ENCODE assay signal across 8 mouse cellular contexts in the genomic region with DNA sequence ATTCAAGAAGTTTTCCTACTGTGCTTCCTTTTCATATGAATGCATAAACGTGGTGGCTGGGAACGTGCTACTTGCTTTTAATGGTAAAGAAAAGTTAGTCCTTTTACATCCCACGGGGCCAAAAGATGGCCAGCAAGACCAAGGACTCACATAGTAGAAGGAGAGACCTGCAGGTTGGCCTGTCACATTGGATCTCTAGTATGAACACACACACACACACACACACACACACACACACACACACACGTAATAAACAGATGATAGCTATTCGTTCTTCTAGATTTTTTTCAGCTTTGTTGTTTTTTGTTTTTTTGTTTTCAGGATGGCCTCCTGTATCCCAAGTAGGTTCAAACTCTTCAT. TPM values are rescaled to one million over a fixed set of nuclear protein-coding genes. Genes with fewer than 3 reads are reported as not detected.
DNase-seq lines count a peak whose midpoint lies in the region; ATAC-seq and TF ChIP-seq lines count a peak whose summit lies in the region.

No protein-coding gene starts in this region.

- no peak overlapping the region; the same call in 1 of the 2 replicates for H3K27ac ChIP-seq in kidney, adult 2 months (ENCODE audit: insufficient read depth, low read depth, low read length)
- H3K27ac ChIP-seq in bone marrow macrophage, adult 2 months (ENCODE audit: insufficient read depth, low read depth, low read length) = peak overlapping the region; percentile 18; the same call in 1 of the 2 replicates
- peak overlapping the region; percentile 88 for H3K27ac ChIP-seq in hindbrain, embryonic 13.5 days
- peak overlapping the region; percentile 79 for H3K27ac ChIP-seq in midbrain, embryonic 13.5 days

- no peaks in the 10 kb centered on the region for H3K27me3 ChIP-seq in kidney, adult 2 months (replicated peaks; ENCODE audit: control insufficient read depth, insufficient read depth, low read length)
- H3K27me3 ChIP-seq in hindbrain, embryonic 13.5 days = no peaks in the 10 kb centered on the region
- no peaks in the 10 kb centered on the region for H3K27me3 ChIP-seq in midbrain, embryonic 13.5 days

- H3K4me2 ChIP-seq in hindbrain, embryonic 13.5 days = peak overlapping the region; percentile 64
- peak overlapping the region; percentile 65 for H3K4me2 ChIP-seq in midbrain, embryonic 13.5 days (replicated peaks)

- WGBS in kidney, adult 2 months = 34% methylated on average over 5 of the region's 5 CpGs
- WGBS in hindbrain, embryonic 13.5 days = 47% methylated on average over 5 of the region's 5 CpGs
- 43% methylated on average over 5 of the region's 5 CpGs for WGBS in midbrain, embryonic 13.5 days

- peaks cover 5% of the 10 kb centered on the region; the same call in 1 of the 2 replicates for H3K4me1 ChIP-seq in kidney, adult 2 months (ENCODE audit: control insufficient read depth, insufficient read depth, low read length)
- H3K4me1 ChIP-seq in bone marrow macrophage, adult 2 months (ENCODE audit: control insufficient read depth, insufficient read depth, low read length) = peaks cover 4% of the 10 kb centered on the region; the same call in 1 of the 2 replicates
- H3K4me1 ChIP-seq in hindbrain, embryonic 13.5 days (replicated peaks) = peaks cover 22% of the 10 kb centered on the region
- H3K4me1 ChIP-seq in midbrain, embryonic 13.5 days (replicated peaks) = peaks cover 24% of the 10 kb centered on the region

- no peak for DNase-seq in kidney, adult 2 months
- DNase-seq in kidney, postnatal 4 days = no peak
- no peak for DNase-seq in left cerebral cortex, adult 11 months (ENCODE audit: low spot score)
- DNase-seq in kidney, postnatal 14 days = no peak

- no peaks in the 10 kb centered on the region for H3K9me3 ChIP-seq in hindbrain, embryonic 13.5 days
- no peaks in the 10 kb centered on the region for H3K9me3 ChIP-seq in midbrain, embryonic 13.5 days

- ATAC-seq in hindbrain, embryonic 13.5 days (ENCODE audit: low FRiP score) = peak; percentile 37; the same call in 1 of the 2 replicates
- ATAC-seq in midbrain, embryonic 13.5 days = peak; percentile 46; the same call in 1 of the 2 replicates
- ATAC-seq in erythroid progenitor cell, adult 5-6 weeks (replicated peaks; ENCODE audit: low FRiP score, poor library complexity, severe bottlenecking) = no peak; the same call in 1 of the 2 replicates

- H3K4me3 ChIP-seq in kidney, adult 2 months (ENCODE audit: insufficient read depth, low read depth, low read length) = peak overlapping the region; percentile 85; the same call in 1 of the 2 replicates
- H3K4me3 ChIP-seq in bone marrow macrophage, adult 2 months (ENCODE audit: insufficient read depth, low read length) = peak overlapping the region; percentile 93
- H3K4me3 ChIP-seq in hindbrain, embryonic 13.5 days = peak overlapping the region; percentile 83
- H3K4me3 ChIP-seq in midbrain, embryonic 13.5 days (replicated peaks) = peak overlapping the region; percentile 69

- peak overlapping the region; percentile 93 for H3K9ac ChIP-seq in hindbrain, embryonic 13.5 days
- H3K9ac ChIP-seq in midbrain, embryonic 13.5 days (replicated peaks) = peak overlapping the region; percentile 89

- H3K36me3 ChIP-seq in kidney, adult 2 months (ENCODE audit: control insufficient read depth, insufficient read depth, low read length) = peaks cover 1% of the 10 kb centered on the region; the same call in 1 of the 2 replicates
- peaks cover 49% of the 10 kb centered on the region for H3K36me3 ChIP-seq in hindbrain, embryonic 13.5 days
- H3K36me3 ChIP-seq in midbrain, embryonic 13.5 days = peaks cover 36% of the 10 kb centered on the region

- TF ChIP-seq POLR2A in kidney, adult 2 months (IDR thresholded peaks at IDR 0.05; ENCODE audit: low read depth, low read length) = no peak
- no peak for TF ChIP-seq POLR2A in bone marrow macrophage, adult 2 months (IDR thresholded peaks at IDR 0.05; ENCODE audit: borderline replicate concordance, low read depth, low read length)

- TF ChIP-seq CTCF in kidney, adult 2 months (conservative IDR thresholded peaks at IDR 0.05; ENCODE audit: insufficient read depth, insufficient read length, low read depth, low read length) = no peak
- TF ChIP-seq CTCF in bone marrow macrophage, adult 2 months (IDR thresholded peaks at IDR 0.05; ENCODE audit: low read depth, low read length) = no peak

RNA-seq across cellular contexts. Expression of gene Vcpkmt, which starts 0.4 kb away (rescaled TPM):
- 5.8 and 7.1 TPM in 2 replicates for polyA plus RNA-seq in kidney, adult 2 months (2012; rRNA removed)
- 12.1 and 14.4 TPM in 2 replicates for polyA plus RNA-seq in bone marrow macrophage, adult 2 months (2012; ENCODE audit: insufficient read depth, insufficient read length, missing spikeins)
- 24.3 and 24.4 TPM in 2 replicates for polyA plus RNA-seq in hindbrain, embryonic 13.5 days (2015; fragmentation: Nextera tagmentation; extraction: Ambion mirVana)
- 20.2 and 25.8 TPM in 2 replicates for polyA plus RNA-seq in midbrain, embryonic 13.5 days (2015; fragmentation: Nextera tagmentation; extraction: Ambion mirVana)
- 3.8 and 5.0 TPM in 2 replicates for total RNA-seq in erythroid progenitor cell, adult 5-6 weeks (2015; ENCODE audit: low replicate concordance)
- 1.7 TPM in 1 of 2 replicates, not detected in the other for total RNA-seq in erythroid progenitor cell, adult 5-6 weeks (2017; ENCODE audit: low replicate concordance)
